27 mouse cellular contexts compared by ENCODE assay signal in genomic region chr9:44528340-44528739, GRCm38 (mm10). TPM values are rescaled to one million over a fixed set of nuclear protein-coding genes. Genes with fewer than 3 reads are reported as not detected.
DNase-seq lines count a peak whose midpoint lies in the region; ATAC-seq and TF ChIP-seq lines count a peak whose summit lies in the region.
"Had no signal": no experiment of that assay in that cellular context is flagged by ENCODE, and none has a peak within 500 bp of the region (broad histone marks: within the 10 kb centered on the region; RNA-seq: fewer than 3 reads in every experiment).

No protein-coding gene starts in this region.

- H3K9me3 ChIP-seq in hindbrain, embryonic 11.5 days (ENCODE audit: control insufficient read depth, low read length): no peaks in the 10 kb centered on the region
- no peaks in the 10 kb centered on the region for H3K9me3 ChIP-seq in hindbrain, embryonic 12.5 days (replicated peaks)
- H3K9me3 ChIP-seq: embryonic facial prominence, embryonic 10.5 days; forebrain, embryonic 15.5 days; heart, embryonic 15.5 days; midbrain, embryonic 12.5 days had no signal

- peak; percentile 27 for ATAC-seq in activated CD4-positive, CD25-positive, alpha-beta regulatory T cell, adult 4 months
- ATAC-seq in hindbrain, embryonic 11.5 days (ENCODE audit: low FRiP score): no peak
- ATAC-seq in hindbrain, embryonic 12.5 days (ENCODE audit: low FRiP score): no peak
- ATAC-seq: forebrain, embryonic 15.5 days; liver, postnatal 0 days; lung, postnatal 0 days had no signal

- no peaks in the 10 kb centered on the region for H3K36me3 ChIP-seq in hindbrain, embryonic 11.5 days (ENCODE audit: control insufficient read depth, insufficient read depth, low read length)
- H3K36me3 ChIP-seq in hindbrain, embryonic 12.5 days: no peaks in the 10 kb centered on the region
- H3K36me3 ChIP-seq: embryonic facial prominence, embryonic 10.5 days; forebrain, embryonic 15.5 days; heart, embryonic 15.5 days; hindbrain, embryonic 10.5 days; midbrain, embryonic 12.5 days; neural tube, embryonic 12.5 days had no signal

- intact Hi-C loops in gastrocnemius, adult 2 months (cut with DNase I): no loop called here
- intact Hi-C loops in gastrocnemius, postnatal 36 days (cut with DNase I): no loop called here

- peak overlapping the region; percentile 13; the same call in 1 of the 2 replicates for H3K27ac ChIP-seq in gastrocnemius, adult 2 months
- no peak overlapping the region for H3K27ac ChIP-seq in hindbrain, embryonic 11.5 days (ENCODE audit: low read depth, low read length)
- no peak overlapping the region for H3K27ac ChIP-seq in hindbrain, embryonic 12.5 days
- H3K27ac ChIP-seq: embryonic facial prominence, embryonic 10.5 days; forebrain, embryonic 15.5 days; heart, embryonic 15.5 days; hindbrain, embryonic 10.5 days; macrophage; midbrain, embryonic 12.5 days; neural tube, embryonic 12.5 days had no signal

- H3K27me3 ChIP-seq in hindbrain, embryonic 11.5 days (ENCODE audit: control insufficient read depth, insufficient read depth, low read length): no peaks in the 10 kb centered on the region
- H3K27me3 ChIP-seq in hindbrain, embryonic 12.5 days: no peaks in the 10 kb centered on the region
- H3K27me3 ChIP-seq: forebrain, embryonic 15.5 days; heart, embryonic 15.5 days; midbrain, embryonic 12.5 days; neural tube, embryonic 12.5 days had no signal

- H3K9ac ChIP-seq in hindbrain, embryonic 11.5 days (ENCODE audit: low read depth, low read length): no peak overlapping the region
- no peak overlapping the region for H3K9ac ChIP-seq in hindbrain, embryonic 12.5 days
- H3K9ac ChIP-seq: forebrain, embryonic 15.5 days; heart, embryonic 15.5 days; liver, postnatal 0 days; midbrain, embryonic 12.5 days; neural tube, embryonic 12.5 days had no signal

- no peak overlapping the region for H3K4me3 ChIP-seq in gastrocnemius, adult 2 months
- H3K4me3 ChIP-seq in hindbrain, embryonic 11.5 days (ENCODE audit: low read depth, low read length): no peak overlapping the region
- H3K4me3 ChIP-seq in hindbrain, embryonic 12.5 days: no peak overlapping the region
- H3K4me3 ChIP-seq: embryonic facial prominence, embryonic 10.5 days; forebrain, embryonic 15.5 days; heart, embryonic 15.5 days; hindbrain, embryonic 10.5 days; midbrain, embryonic 12.5 days; neural tube, embryonic 12.5 days had no signal

- DNase-seq in gastrocnemius, adult 2 months: no peak
- DNase-seq in gastrocnemius, postnatal 36 days: no peak
- peak; percentile 24 for DNase-seq in kidney, postnatal 10 days
- DNase-seq in kidney, postnatal 4 days: no peak
- DNase-seq in 416B (ENCODE audit: low read depth): peak; percentile 93
- no peak for DNase-seq in hindbrain, embryonic 11.5 days (ENCODE audit: low spot score)
- DNase-seq: adrenal gland, postnatal 25 days; cerebellum, adult 9-10 months; gastrocnemius, postnatal 14 days; layer of hippocampus, postnatal 36 days; liver, postnatal 0 days; retina, postnatal 1 day; right cerebral cortex, postnatal 25 days; spleen, adult 18-20 months; thymus, postnatal 36 days had no signal

- H3K4me1 ChIP-seq in hindbrain, embryonic 11.5 days (replicated peaks; ENCODE audit: control insufficient read depth, insufficient read depth, low read length): no peaks in the 10 kb centered on the region
- no peaks in the 10 kb centered on the region for H3K4me1 ChIP-seq in hindbrain, embryonic 12.5 days
- H3K4me1 ChIP-seq: forebrain, embryonic 15.5 days; heart, embryonic 15.5 days; hindbrain, embryonic 10.5 days; midbrain, embryonic 12.5 days; neural tube, embryonic 12.5 days had no signal

- WGBS in hindbrain, embryonic 11.5 days: 81% methylated on average over 8 of the region's 8 CpGs
- WGBS in hindbrain, embryonic 12.5 days: 83% methylated on average over 8 of the region's 8 CpGs

- no peak overlapping the region for H3K4me2 ChIP-seq in hindbrain, embryonic 11.5 days (replicated peaks; ENCODE audit: low read depth, low read length)
- no peak overlapping the region for H3K4me2 ChIP-seq in hindbrain, embryonic 12.5 days (replicated peaks)
- H3K4me2 ChIP-seq: forebrain, embryonic 15.5 days; heart, embryonic 15.5 days; midbrain, embryonic 12.5 days; neural tube, embryonic 12.5 days had no signal

- TF ChIP-seq CTCF in gastrocnemius, adult 2 months (IDR thresholded peaks at IDR 0.05): no peak

RNA-seq across cellular contexts. Expression of gene Cxcr5, which starts 33.3 kb away (rescaled TPM):
- total RNA-seq in gastrocnemius, adult 2 months (2021): not detected
- total RNA-seq in gastrocnemius, postnatal 36 days (2021): not detected
- 10 to 100 TPM; 49.2 to 80.2 TPM for polyA plus RNA-seq in activated CD4-positive, CD25-positive, alpha-beta regulatory T cell, adult 4 months (2017; shearing (Covaris generic))
- polyA plus RNA-seq in hindbrain, embryonic 11.5 days (2014; fragmentation: Nextera tagmentation; extraction: Ambion mirVana): 0.11 and 0.48 TPM in 2 replicates
- polyA plus RNA-seq in hindbrain, embryonic 12.5 days (2016; fragmentation: Nextera tagmentation; extraction: Ambion mirVana): not detected in 2 replicates
- total RNA-seq: gastrocnemius, postnatal 14 days; layer of hippocampus, adult 8-10 months; layer of hippocampus, postnatal 36 days; left cerebral cortex, postnatal 10 days had no signal
- polyA plus RNA-seq: embryonic facial prominence, embryonic 10.5 days; forebrain, embryonic 15.5 days; hindbrain, embryonic 10.5 days; macrophage; midbrain, embryonic 12.5 days; neural tube, embryonic 12.5 days had no signal

RNA-seq across cellular contexts. Expression of gene Bcl9l, which starts 45.7 kb away (rescaled TPM):
- 10 to 100 TPM; 38.3 to 43.6 TPM for total RNA-seq in gastrocnemius, adult 2 months (2021)
- 10 to 100 TPM; 25.7 to 42.5 TPM for total RNA-seq in gastrocnemius, postnatal 36 days (2021)
- 10 to 100 TPM; 13.2 to 15.2 TPM for polyA plus RNA-seq in activated CD4-positive, CD25-positive, alpha-beta regulatory T cell, adult 4 months (2017; shearing (Covaris generic))
- polyA plus RNA-seq in hindbrain, embryonic 11.5 days (2014; fragmentation: Nextera tagmentation; extraction: Ambion mirVana): 8.6 and 10.1 TPM in 2 replicates
- 12.3 and 15.5 TPM in 2 replicates for polyA plus RNA-seq in hindbrain, embryonic 12.5 days (2016; fragmentation: Nextera tagmentation; extraction: Ambion mirVana)

Comparison
In these comparisons a context has a peak if more than half of its experiments do, and no peak if none do; other contexts are left out.
1. DNase-seq: peak in kidney, postnatal 10 days (single experiment) and 416B (single experiment); none in gastrocnemius, adult 2 months (single experiment), gastrocnemius, postnatal 36 days (0 of 2), kidney, postnatal 4 days (0 of 2) and hindbrain, embryonic 11.5 days (single experiment).
2. RNA of gene Cxcr5, which starts 33.3 kb away (polyA plus RNA-seq): 49.2 to 80.2 TPM in activated CD4-positive, CD25-positive, alpha-beta regulatory T cell, adult 4 months; 0.11 to 0.48 TPM in hindbrain, embryonic 11.5 days and not detected in hindbrain, embryonic 12.5 days; every median in the first group is over 10 times any median in the second.